Mouse (Mus musculus): ENCODE measurements around the gene Zzef1. TPM values are rescaled to one million over a fixed set of nuclear protein-coding genes. Genes with fewer than 3 reads are reported as not detected.
A peak's percentile ranks its signal among the peaks of the same experiment; 100 is the strongest.

The Zzef1 gene
- total and polyA plus RNA-seq, 3 experiments: 10.5 to 20.8 (median 16.8) TPM

- peak overlapping the region in 1 of 3 experiments; percentile 34 for H3K4me3 ChIP-seq (replicated peaks in 1 of 3; ENCODE audit: low read depth in 2 of 3, low read length in 2 of 3, poor library complexity in 1 of 3)
- peaks cover 17% of the 10 kb centered on the region for H3K9me3 ChIP-seq (replicated peaks; ENCODE audit: low read length)
- dilution Hi-C loops (cut with MboI; ENCODE audit: extremely low pct_ligation_motif_present, extremely low pct_unique_long_range_greater_than_20kb, low sequenced_read_pairs) (no loop called here), in situ Hi-C loops (cut with MboI; ENCODE audit: low pct_ligation_motif_present, low pct_unique_long_range_greater_than_20kb, low sequenced_read_pairs) (no loop called here)
- peak; percentile 36 for DNase-seq (ENCODE audit: extremely low read depth)
- H3K36me3 ChIP-seq (replicated peaks in 1 of 2; ENCODE audit: control insufficient read depth in 1 of 2, insufficient read depth in 1 of 2, low read length in 1 of 2): no peaks in the 10 kb centered on the region
- peak overlapping the region; percentile 57 for H3K4me2 ChIP-seq (ENCODE audit: insufficient read depth, low read depth, poor library complexity, severe bottlenecking)
- H3K27ac ChIP-seq (ENCODE audit: insufficient read depth, low read depth): peak overlapping the region; percentile 96
- no peak for TF ChIP-seq ZKSCAN1 (IDR thresholded peaks at IDR 0.05; ENCODE audit: borderline replicate concordance, low read depth, low read length)
- peak; percentile 12; the same call in 1 of the 2 replicates for TF ChIP-seq SMC3 (IDR thresholded peaks at IDR 0.05; ENCODE audit: low read depth, low read length)
- TF ChIP-seq UBTF (IDR thresholded peaks at IDR 0.05; ENCODE audit: low read depth, low read length): 0 out of 2 replicates have a peak, but pooled peaks have one; percentile 11
- peak in 1 of 2 experiments; percentile 22; a peak in 1 of 4 replicates for TF ChIP-seq CTCF (conservative IDR thresholded peaks at IDR 0.05 in 1 of 2, IDR thresholded peaks at IDR 0.05 in 1 of 2; ENCODE audit: low read depth in 2 of 2, low read length in 2 of 2)
- peak overlapping the region; percentile 21; the same call in 1 of the 2 replicates for H3K9ac ChIP-seq (ENCODE audit: insufficient read depth, low read depth)
- H3K27me3 ChIP-seq (replicated peaks): no peaks in the 10 kb centered on the region
- no peaks in the 10 kb centered on the region for H3K79me2 ChIP-seq (replicated peaks; ENCODE audit: control insufficient read depth, extremely low read depth, insufficient read depth, poor library complexity, severe bottlenecking)
- H3K4me1 ChIP-seq (ENCODE audit: control insufficient read depth in 1 of 2, insufficient read depth in 2 of 2): peaks cover 49 to 86% of the 10 kb centered on the region in 2 experiments
These were observed 156.7 kb downstream of the Zzef1 start for GRCm38 (mm10) chr11:72952697-72953096.

GRCm38 (mm10) chr11:72953116-72953439 lies 157.1 kb downstream of the Zzef1 start:
- H3K27me3 ChIP-seq (replicated peaks): no peaks in the 10 kb centered on the region
- no peaks in the 10 kb centered on the region for H3K36me3 ChIP-seq (replicated peaks in 1 of 2; ENCODE audit: control insufficient read depth in 1 of 2, insufficient read depth in 1 of 2, low read length in 1 of 2)
- in situ Hi-C loops (cut with MboI; ENCODE audit: low pct_ligation_motif_present, low pct_unique_long_range_greater_than_20kb, low sequenced_read_pairs) (no loop called here), dilution Hi-C loops (cut with MboI; ENCODE audit: extremely low pct_ligation_motif_present, extremely low pct_unique_long_range_greater_than_20kb, low sequenced_read_pairs) (no loop called here)
- H3K9ac ChIP-seq (ENCODE audit: insufficient read depth, low read depth): peak overlapping the region; percentile 21; the same call in 1 of the 2 replicates
- peak overlapping the region in 1 of 3 experiments; percentile 34 for H3K4me3 ChIP-seq (replicated peaks in 1 of 3; ENCODE audit: low read depth in 2 of 3, low read length in 2 of 3, poor library complexity in 1 of 3)
- TF ChIP-seq MAZ (IDR thresholded peaks at IDR 0.05; ENCODE audit: low read depth, low read length) (peak; percentile 62; the same call in 1 of the 2 replicates), MAX (IDR thresholded peaks at IDR 0.05; ENCODE audit: low read length) (no peak; the same call in 1 of the 2 replicates), ELF1 (IDR thresholded peaks at IDR 0.05; ENCODE audit: low read depth, low read length) (peak; percentile 53; the same call in 1 of the 2 replicates), MXI1 (IDR thresholded peaks at IDR 0.05; ENCODE audit: low read depth, low read length) (no peak), HCFC1 (IDR thresholded peaks at IDR 0.05; ENCODE audit: low read depth, low read length) (no peak), ZKSCAN1 (IDR thresholded peaks at IDR 0.05; ENCODE audit: borderline replicate concordance, low read depth, low read length) (no peak), RAD21 (IDR thresholded peaks at IDR 0.05; ENCODE audit: low read depth, low read length) (no peak), JUND (conservative IDR thresholded peaks at IDR 0.05; ENCODE audit: low read depth, low read length) (no peak), NRF1 (IDR thresholded peaks at IDR 0.05; ENCODE audit: low read depth, low read length) (no peak), TBP (conservative IDR thresholded peaks at IDR 0.05; ENCODE audit: low read depth, low read length) (no peak), KAT2A (IDR thresholded peaks at IDR 0.05; ENCODE audit: insufficient replicate concordance, low read length) (peak; percentile 74; the same call in 1 of the 2 replicates), PAX5 (IDR thresholded peaks at IDR 0.05; ENCODE audit: low read length) (no peak), BHLHE40 (IDR thresholded peaks at IDR 0.05; ENCODE audit: low read depth, low read length) (no peak), GABPA (IDR thresholded peaks at IDR 0.05; ENCODE audit: insufficient replicate concordance, low read depth, low read length) (no peak), MEF2A (IDR thresholded peaks at IDR 0.05; ENCODE audit: borderline replicate concordance, low read depth, low read length) (no peak), USF2 (conservative IDR thresholded peaks at IDR 0.05; ENCODE audit: low read depth, low read length) (no peak), MYC (IDR thresholded peaks at IDR 0.05; ENCODE audit: low read depth, low read length) (no peak; the same call in 1 of the 2 replicates), TCF12 (IDR thresholded peaks at IDR 0.05; ENCODE audit: low read depth, low read length) (no peak; the same call in 1 of the 2 replicates), ZC3H11A (IDR thresholded peaks at IDR 0.05; ENCODE audit: low read depth, low read length) (no peak), CHD2 (IDR thresholded peaks at IDR 0.05; ENCODE audit: low read length) (peak; percentile 76; the same call in 1 of the 2 replicates), POLR2AphosphoS2 (IDR thresholded peaks at IDR 0.05; ENCODE audit: low read depth, low read length) (no peak), RCOR1 (conservative IDR thresholded peaks at IDR 0.05; ENCODE audit: low read depth, low read length) (peak; percentile 89; the same call in 1 of the 2 replicates), ETS1 (conservative IDR thresholded peaks at IDR 0.05; ENCODE audit: low read depth, low read length) (no peak), EP300 (IDR thresholded peaks at IDR 0.05; ENCODE audit: low read length) (no peak)
- H3K4me2 ChIP-seq (ENCODE audit: insufficient read depth, low read depth, poor library complexity, severe bottlenecking): peak overlapping the region; percentile 57
- no peaks in the 10 kb centered on the region for H3K79me2 ChIP-seq (replicated peaks; ENCODE audit: control insufficient read depth, extremely low read depth, insufficient read depth, poor library complexity, severe bottlenecking)
- H3K9me3 ChIP-seq (replicated peaks; ENCODE audit: low read length): peaks cover 17% of the 10 kb centered on the region
- peaks cover 47 to 86% of the 10 kb centered on the region in 2 experiments for H3K4me1 ChIP-seq (ENCODE audit: control insufficient read depth in 1 of 2, insufficient read depth in 2 of 2)
- peak; percentile 99 for DNase-seq (ENCODE audit: extremely low read depth)
- H3K27ac ChIP-seq (ENCODE audit: insufficient read depth, low read depth): peak overlapping the region; percentile 96

All from CH12.LX (cell line).